Mouse (Mus musculus): ENCODE results near the gene Il24. TPM values are rescaled to one million over a fixed set of nuclear protein-coding genes. Genes with fewer than 3 reads are reported as not detected.

Il24 gene
- total and polyA plus RNA-seq, 2 experiments from 2014 or later = not detected

DNA sequence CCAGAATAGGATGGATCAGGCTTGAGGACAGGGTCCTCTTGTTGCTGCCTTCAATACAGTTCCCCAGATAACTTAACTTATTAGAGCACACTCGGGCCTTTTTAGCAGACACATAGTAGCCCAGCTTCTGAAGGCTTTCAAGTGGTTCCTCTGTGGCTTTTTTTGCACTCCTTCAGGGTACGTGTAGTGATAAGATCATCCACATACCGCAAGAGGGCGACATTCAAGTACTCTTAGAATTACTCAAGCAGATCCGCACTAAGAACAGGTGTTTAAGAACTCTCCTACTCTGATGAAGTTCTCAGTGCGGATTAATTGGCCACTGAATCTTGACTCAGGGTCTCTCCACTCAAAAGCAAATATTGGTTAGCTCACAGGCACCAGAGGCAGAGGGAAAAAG, 49.0 kb downstream of the Il24 start:
- ATAC-seq (ENCODE audit: insufficient read depth, low read depth) (no peak), DNase-seq (ENCODE audit: low spot score) (no peak)
- Histone ChIP-seq H3K4me3 (ENCODE audit: low read depth, low read length) (no peak overlapping the region), H3K9ac (replicated peaks; ENCODE audit: low read depth, low read length) (no peak overlapping the region), H3K36me3 (replicated peaks; ENCODE audit: control insufficient read depth, insufficient read depth, low read length) (no peaks in the 10 kb centered on the region), H3K4me2 (ENCODE audit: low read depth, low read length) (no peak overlapping the region), H3K27ac (ENCODE audit: low read depth) (no peak overlapping the region), H3K4me1 (ENCODE audit: control insufficient read depth, insufficient read depth) (no peaks in the 10 kb centered on the region), H3K9me3 (replicated peaks; ENCODE audit: control insufficient read depth, low read length) (no peaks in the 10 kb centered on the region), H3K27me3 (ENCODE audit: control insufficient read depth, insufficient read depth, low read length) (no peaks in the 10 kb centered on the region)
- 41% methylated on average over 6 of the region's 6 CpGs for WGBS
- TF ChIP-seq CTCF (IDR thresholded peaks at IDR 0.05; ENCODE audit: low read depth) (peak; percentile 24; the same call in 1 of the 2 replicates), EP300 (IDR thresholded peaks at IDR 0.05; ENCODE audit: low read depth) (no peak)

GRCm38 (mm10) chr1:130835161-130835936, 51.9 kb downstream of the Il24 start:
- Histone ChIP-seq H3K27ac (ENCODE audit: low read depth) (no peak overlapping the region), H3K4me2 (ENCODE audit: low read depth, low read length) (no peak overlapping the region), H3K4me1 (ENCODE audit: control insufficient read depth, insufficient read depth) (0 out of 2 replicates have a peak, but pooled peaks cover 2% of the 10 kb centered on the region), H3K9me3 (replicated peaks; ENCODE audit: control insufficient read depth, low read length) (no peaks in the 10 kb centered on the region), H3K27me3 (ENCODE audit: control insufficient read depth, insufficient read depth, low read length) (no peaks in the 10 kb centered on the region), H3K36me3 (replicated peaks; ENCODE audit: control insufficient read depth, insufficient read depth, low read length) (no peaks in the 10 kb centered on the region), H3K9ac (replicated peaks; ENCODE audit: low read depth, low read length) (no peak overlapping the region), H3K4me3 (ENCODE audit: low read depth, low read length) (no peak overlapping the region)
- 84% methylated on average over 6 of the region's 6 CpGs for WGBS
- ATAC-seq (ENCODE audit: insufficient read depth, low read depth) (no peak), DNase-seq (ENCODE audit: low spot score) (no peak)
- TF ChIP-seq CTCF (IDR thresholded peaks at IDR 0.05; ENCODE audit: low read depth) (no peak), EP300 (IDR thresholded peaks at IDR 0.05; ENCODE audit: low read depth) (no peak)

DNA sequence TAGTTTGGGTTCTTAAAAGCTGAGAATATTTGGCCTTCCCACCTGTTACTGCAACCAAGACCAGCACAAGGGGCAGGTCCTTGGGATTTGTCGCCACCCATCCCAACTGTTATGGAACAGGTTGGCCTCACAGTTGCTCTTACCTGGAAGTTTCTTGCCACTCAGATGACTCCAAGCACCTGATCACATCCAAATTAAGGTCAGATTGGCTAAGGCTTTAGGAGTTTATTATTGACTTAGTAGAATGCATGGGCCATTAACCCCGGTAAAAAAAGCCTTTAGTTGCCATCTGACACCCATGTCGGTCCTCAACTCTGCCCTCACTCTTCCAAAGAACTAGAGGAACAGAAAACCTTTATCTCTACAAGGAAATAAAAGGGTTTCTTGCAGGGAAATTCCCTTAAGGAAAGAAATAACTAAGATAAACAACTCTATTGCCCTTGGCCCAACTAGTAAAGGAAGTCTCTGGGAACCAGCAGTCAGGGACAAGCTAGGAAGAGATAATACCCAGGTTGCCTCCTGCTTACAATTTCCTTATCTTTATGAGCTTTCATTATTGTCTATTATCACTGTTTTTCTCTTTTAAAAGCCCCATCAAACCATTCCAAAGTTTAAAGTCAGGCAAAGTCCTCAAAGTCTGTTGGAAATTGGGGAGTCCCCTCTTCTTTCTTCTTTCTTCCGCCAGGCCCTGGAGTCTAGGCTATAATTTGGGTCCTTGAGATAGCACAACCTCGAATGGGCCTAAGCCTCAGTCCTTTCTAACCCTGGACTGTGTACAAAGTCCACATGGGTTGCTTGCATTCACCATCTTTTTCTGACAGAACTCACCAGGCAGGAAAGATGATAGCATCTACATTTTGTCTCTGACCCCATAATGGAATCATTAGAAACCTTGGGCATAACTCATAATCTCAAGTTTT, 54.8 kb downstream of the Il24 start:
- ATAC-seq (ENCODE audit: insufficient read depth, low read depth) (no peak), DNase-seq (ENCODE audit: low spot score) (no peak)
- TF ChIP-seq CTCF (IDR thresholded peaks at IDR 0.05; ENCODE audit: low read depth) = no peak
- TF ChIP-seq EP300 (IDR thresholded peaks at IDR 0.05; ENCODE audit: low read depth) = no peak
- H3K36me3 ChIP-seq (replicated peaks; ENCODE audit: control insufficient read depth, insufficient read depth, low read length) = no peaks in the 10 kb centered on the region
- 0 out of 2 replicates have a peak, but pooled peaks cover 8% of the 10 kb centered on the region for H3K4me1 ChIP-seq (ENCODE audit: control insufficient read depth, insufficient read depth)
- H3K9ac ChIP-seq (replicated peaks; ENCODE audit: low read depth, low read length) = no peak overlapping the region
- 73% methylated on average over 5 of the region's 5 CpGs for WGBS
- no peaks in the 10 kb centered on the region for H3K27me3 ChIP-seq (ENCODE audit: control insufficient read depth, insufficient read depth, low read length)
- H3K4me3 ChIP-seq (ENCODE audit: low read depth, low read length) = no peak overlapping the region
- no peak overlapping the region for H3K27ac ChIP-seq (ENCODE audit: low read depth)
- no peaks in the 10 kb centered on the region for H3K9me3 ChIP-seq (replicated peaks; ENCODE audit: control insufficient read depth, low read length)
- H3K4me2 ChIP-seq (ENCODE audit: low read depth, low read length) = no peak overlapping the region

Other genes with a start within 250 kb of the Il24 start
- gene C4bp, start 225.8 kb downstream of the Il24 start, total RNA-seq (2014; rRNA removed; ENCODE audit: low replicate concordance) = not detected in 2 replicates
- gene C4bp, start 225.8 kb downstream of the Il24 start, polyA plus RNA-seq (2015; fragmentation: Nextera tagmentation; extraction: Ambion mirVana) = not detected in 2 replicates
- not detected in 2 replicates for gene Gm29427, start 171.7 kb downstream of the Il24 start, total RNA-seq (2014; rRNA removed; ENCODE audit: low replicate concordance)
- gene Gm29427, start 171.7 kb downstream of the Il24 start, polyA plus RNA-seq (2015; fragmentation: Nextera tagmentation; extraction: Ambion mirVana) = not detected in 2 replicates
- 4.6 and 4.9 TPM in 2 replicates for gene Yod1, start 170.1 kb downstream of the Il24 start, total RNA-seq (2014; rRNA removed; ENCODE audit: low replicate concordance)
- gene Yod1, start 170.1 kb downstream of the Il24 start, polyA plus RNA-seq (2015; fragmentation: Nextera tagmentation; extraction: Ambion mirVana) = 6.4 and 6.5 TPM in 2 replicates
- 19.0 and 19.8 TPM in 2 replicates for gene Pfkfb2, start 158.2 kb downstream of the Il24 start, total RNA-seq (2014; rRNA removed; ENCODE audit: low replicate concordance)
- gene Pfkfb2, start 158.2 kb downstream of the Il24 start, polyA plus RNA-seq (2015; fragmentation: Nextera tagmentation; extraction: Ambion mirVana) = 5.2 and 8.2 TPM in 2 replicates
- gene AA986860, start 155.5 kb downstream of the Il24 start, total RNA-seq (2014; rRNA removed; ENCODE audit: low replicate concordance) = 1.8 and 2.3 TPM in 2 replicates
- gene AA986860, start 155.5 kb downstream of the Il24 start, polyA plus RNA-seq (2015; fragmentation: Nextera tagmentation; extraction: Ambion mirVana) = 0.30 and 0.48 TPM in 2 replicates
- gene Fcamr, start 86.6 kb downstream of the Il24 start, total RNA-seq (2014; rRNA removed; ENCODE audit: low replicate concordance) = 2.8 TPM in 1 of 2 replicates, not detected in the other
- gene Fcamr, start 86.6 kb downstream of the Il24 start, polyA plus RNA-seq (2015; fragmentation: Nextera tagmentation; extraction: Ambion mirVana) = 0.15 and 0.19 TPM in 2 replicates
- gene Pigr, start 60.8 kb downstream of the Il24 start, total RNA-seq (2014; rRNA removed; ENCODE audit: low replicate concordance) = not detected in 2 replicates
- gene Pigr, start 60.8 kb downstream of the Il24 start, polyA plus RNA-seq (2015; fragmentation: Nextera tagmentation; extraction: Ambion mirVana) = 0.05 and 0.07 TPM in 2 replicates
- not detected in 2 replicates for gene Fcmr, start 21.8 kb downstream of the Il24 start, total RNA-seq (2014; rRNA removed; ENCODE audit: low replicate concordance)
- 1.7 and 1.9 TPM in 2 replicates for gene Fcmr, start 21.8 kb downstream of the Il24 start, polyA plus RNA-seq (2015; fragmentation: Nextera tagmentation; extraction: Ambion mirVana)
- not detected in 2 replicates for gene Il20, start 24.0 kb upstream of the Il24 start, total RNA-seq (2014; rRNA removed; ENCODE audit: low replicate concordance)
- not detected in 2 replicates for gene Il20, start 24.0 kb upstream of the Il24 start, polyA plus RNA-seq (2015; fragmentation: Nextera tagmentation; extraction: Ambion mirVana)
- gene Il19, start 52.7 kb upstream of the Il24 start, total RNA-seq (2014; rRNA removed; ENCODE audit: low replicate concordance) = not detected in 2 replicates
- gene Il19, start 52.7 kb upstream of the Il24 start, polyA plus RNA-seq (2015; fragmentation: Nextera tagmentation; extraction: Ambion mirVana) = not detected in 2 replicates
- not detected in 2 replicates for gene Il10, start 132.4 kb upstream of the Il24 start, total RNA-seq (2014; rRNA removed; ENCODE audit: low replicate concordance)
- not detected in 2 replicates for gene Il10, start 132.4 kb upstream of the Il24 start, polyA plus RNA-seq (2015; fragmentation: Nextera tagmentation; extraction: Ambion mirVana)
- gene Mapkapk2, start 210.4 kb upstream of the Il24 start, total RNA-seq (2014; rRNA removed; ENCODE audit: low replicate concordance) = 302 and 348 TPM in 2 replicates
- 62.6 and 69.9 TPM in 2 replicates for gene Mapkapk2, start 210.4 kb upstream of the Il24 start, polyA plus RNA-seq (2015; fragmentation: Nextera tagmentation; extraction: Ambion mirVana)

Measured in heart, postnatal 0 days (tissue).